Mouse (Mus musculus) cerebellum, adult 18-20 months (tissue): ENCODE measurements around the gene Ubfd1.
"Not testable (repeated sequence)": the region's sequence is repeated elsewhere in the genome, so short reads cannot be mapped to it uniquely, and the experiment has no call there.

Experiments
- DNase-seq, 2 experiments: peaks; one replicate each; pipeline ENCODE4 v3.0.0; 2021

Ubfd1 gene

DNA sequence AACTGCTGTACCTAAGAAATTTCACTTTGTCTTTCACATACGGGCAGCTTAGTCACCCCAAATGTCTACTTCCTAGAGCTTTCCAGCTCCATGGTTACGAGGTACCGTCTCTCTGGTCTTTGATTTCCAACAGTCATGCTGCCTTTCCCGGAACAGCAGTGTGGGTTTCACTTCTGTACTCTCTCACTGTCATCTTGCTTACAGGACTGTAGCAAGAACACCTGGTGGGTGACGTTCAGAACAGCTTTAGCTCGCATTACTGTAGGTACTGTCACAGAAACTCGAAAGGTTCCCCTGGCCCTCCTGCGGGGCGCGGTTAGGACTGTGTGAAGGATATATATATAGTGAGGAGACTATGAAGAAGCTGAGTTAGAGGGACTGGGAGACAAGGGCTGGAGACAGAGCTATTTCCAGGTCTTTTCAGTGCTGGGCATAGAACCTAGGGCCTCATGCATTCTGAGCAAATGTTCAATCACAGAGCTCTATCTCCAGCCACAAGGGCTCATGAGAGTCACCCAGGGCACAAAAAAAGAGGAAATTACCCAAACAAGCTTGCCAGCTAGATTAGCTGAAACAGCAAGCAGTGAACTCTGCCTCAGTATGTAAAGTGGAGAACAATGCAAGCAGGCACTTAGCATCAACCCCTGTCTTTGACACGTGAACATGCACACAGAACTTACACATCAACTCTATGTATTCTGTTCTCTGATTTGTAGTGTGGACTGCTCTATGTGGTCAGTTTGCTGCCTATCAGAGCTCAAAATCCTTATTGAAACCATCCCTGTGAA, 20.4 kb downstream of the Ubfd1 start:
- DNase-seq = no peak

DNA sequence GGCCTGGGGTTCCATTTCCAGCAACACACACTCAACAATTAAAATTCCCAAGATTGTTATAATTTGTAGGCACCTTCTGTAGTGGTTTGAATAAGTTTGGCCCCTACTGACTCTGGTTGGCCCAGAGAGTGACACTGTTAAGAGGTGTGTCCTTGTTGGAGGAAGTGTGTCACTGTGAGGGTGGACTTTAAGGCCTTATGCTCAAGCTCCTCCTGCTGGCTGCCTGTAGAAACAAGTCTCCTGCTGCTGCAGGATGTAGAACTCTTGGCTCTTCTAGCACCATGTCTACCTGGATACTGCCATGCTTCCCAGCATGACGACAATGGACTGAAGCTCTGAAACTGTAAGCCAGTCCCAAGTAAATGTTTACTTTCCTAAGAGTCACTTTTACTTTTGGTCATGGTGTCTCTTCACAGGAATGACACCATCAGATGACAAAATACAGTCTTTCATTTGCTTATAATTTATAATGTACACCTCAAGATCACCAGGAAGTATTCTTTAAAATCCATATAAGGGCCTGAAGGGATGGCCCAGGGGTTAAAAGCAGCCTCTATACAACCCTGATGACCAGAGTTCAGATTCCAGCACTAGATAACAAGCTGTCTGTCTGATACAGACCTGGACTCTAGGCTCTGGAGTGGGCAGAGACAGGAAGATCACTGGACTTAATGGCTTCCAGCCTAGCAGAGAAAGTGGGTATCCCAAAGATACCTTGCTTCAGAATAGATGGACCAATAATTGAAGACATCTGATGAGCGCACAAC, 27.8 kb downstream of the Ubfd1 start:
- no peak for DNase-seq

DNA sequence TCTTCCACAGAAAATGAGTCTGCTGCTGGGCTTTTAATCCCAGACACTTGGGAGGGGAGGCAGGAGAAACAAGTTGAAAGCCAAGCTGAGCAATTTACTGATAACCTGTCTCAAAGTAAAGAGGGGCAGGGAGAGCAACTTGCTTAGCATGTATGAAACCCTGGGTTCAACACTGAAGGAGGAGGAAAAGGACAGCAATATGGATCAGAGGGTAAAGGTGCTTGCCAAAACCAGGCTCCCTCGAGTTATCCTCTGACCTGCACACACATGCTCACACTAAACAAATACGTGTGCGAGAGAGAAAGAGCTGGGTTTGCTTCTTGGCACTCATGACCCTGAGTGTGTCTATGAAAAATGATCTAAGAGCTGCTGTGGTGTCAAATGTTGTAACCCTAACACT, 31.0 kb downstream of the Ubfd1 start:
- DNase-seq = no peak

DNA sequence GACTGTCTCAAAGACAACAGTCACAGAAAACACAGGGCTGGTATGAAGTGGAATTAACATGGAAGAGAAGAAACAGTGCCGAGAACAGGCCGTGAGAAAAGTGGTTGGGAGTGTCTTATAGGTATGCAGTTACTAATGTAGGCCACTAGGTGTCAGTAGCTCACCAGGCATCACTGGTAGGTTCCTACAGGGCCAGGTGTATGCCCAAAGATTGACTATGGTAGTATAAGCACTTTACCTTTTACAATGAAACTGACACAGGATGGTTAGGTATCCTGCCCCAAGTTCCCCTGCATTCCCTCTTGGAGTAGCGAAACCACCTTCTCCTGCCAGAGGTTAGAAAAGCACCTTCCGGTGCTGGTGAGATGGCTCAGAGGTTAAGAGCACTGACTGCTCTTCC, 32.2 kb downstream of the Ubfd1 start:
- peak; percentile 46 to 55 for DNase-seq

DNA sequence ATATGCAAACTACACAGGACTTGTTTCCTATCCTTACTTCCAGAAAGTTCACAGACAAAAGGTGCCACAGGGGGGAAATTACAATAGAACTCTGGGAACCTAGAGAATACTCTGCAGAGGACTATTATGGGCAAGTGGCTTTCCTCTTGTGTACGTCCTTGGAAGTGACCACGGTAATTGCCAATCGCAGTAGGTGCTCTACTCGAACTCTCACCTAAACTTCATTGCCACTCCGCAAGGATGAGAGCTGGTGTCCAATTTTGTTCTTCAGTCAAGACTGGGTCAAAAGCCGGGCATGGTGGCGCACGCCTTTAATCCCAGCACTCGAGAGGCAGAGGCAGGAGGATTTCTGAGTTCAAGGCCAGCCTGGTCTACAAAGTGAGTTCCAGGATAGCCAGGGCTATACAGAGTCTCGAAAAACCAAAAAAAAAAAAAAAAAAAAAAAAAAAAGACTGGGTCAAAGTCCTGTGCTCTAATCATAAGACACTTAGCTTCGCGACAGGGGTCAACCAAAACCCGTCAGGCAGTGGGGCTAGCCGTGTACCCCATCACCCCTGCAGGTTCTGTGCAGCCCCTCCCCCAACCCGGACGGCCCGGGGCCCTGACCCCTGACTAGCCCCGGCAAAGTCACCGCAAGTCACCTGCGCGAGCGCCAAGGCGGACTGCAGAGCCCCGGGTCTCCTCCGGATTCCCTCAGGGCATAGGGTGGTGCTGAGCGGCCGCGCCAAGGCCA, 34.2 kb downstream of the Ubfd1 start:
- not testable (repeated sequence) for DNase-seq

DNA sequence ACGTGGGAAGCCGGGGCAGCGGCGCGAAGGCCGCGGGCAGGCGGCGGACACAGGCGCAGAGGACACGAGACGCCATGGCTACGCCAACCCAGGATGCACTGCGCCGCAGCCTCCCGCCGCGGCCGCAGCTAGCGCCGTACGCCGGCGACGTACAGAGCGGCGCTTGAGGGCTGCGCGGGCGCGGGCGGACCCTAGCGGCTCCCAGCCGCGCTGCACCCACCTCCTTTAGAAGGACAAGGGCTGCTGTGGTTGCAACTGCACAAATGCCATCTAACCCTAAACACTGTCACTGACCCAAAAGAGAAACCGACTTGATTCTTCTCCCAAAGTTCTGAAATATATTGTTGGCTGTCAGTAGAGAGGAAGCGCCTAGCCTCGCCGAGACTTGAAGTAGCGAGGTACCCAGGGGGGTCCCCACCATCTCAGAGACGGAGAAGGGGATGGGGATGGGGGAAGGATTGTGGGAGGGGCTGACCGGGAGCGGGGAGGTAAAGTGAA, 34.8 kb downstream of the Ubfd1 start, which contains the start of gene Ndufab1:
TSS of gene Ndufab1 (minus strand) at position 140 of the 498 bp plus-strand sequence.
- peak; percentile 82 to 95 for DNase-seq

DNA sequence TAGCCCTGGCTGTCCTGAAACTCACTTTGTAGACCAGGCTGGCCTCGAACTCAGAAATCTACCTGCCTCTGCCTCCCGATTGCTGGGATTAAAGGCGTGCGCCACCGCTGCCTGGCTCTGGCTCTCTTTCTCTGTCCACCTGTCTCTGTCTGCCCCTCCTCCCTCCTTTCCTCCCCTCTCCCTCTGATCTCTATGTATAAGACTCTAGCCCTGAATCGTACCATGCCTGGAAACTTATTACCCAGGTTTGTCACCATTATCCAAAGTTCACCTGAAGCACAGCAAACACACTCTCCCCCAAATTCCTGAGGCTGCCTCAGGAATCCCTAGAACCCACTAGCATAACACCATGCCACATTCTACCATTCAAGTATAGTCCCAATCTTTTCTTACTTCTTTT, 41.2 kb downstream of the Ubfd1 start:
- DNase-seq = no peak

DNA sequence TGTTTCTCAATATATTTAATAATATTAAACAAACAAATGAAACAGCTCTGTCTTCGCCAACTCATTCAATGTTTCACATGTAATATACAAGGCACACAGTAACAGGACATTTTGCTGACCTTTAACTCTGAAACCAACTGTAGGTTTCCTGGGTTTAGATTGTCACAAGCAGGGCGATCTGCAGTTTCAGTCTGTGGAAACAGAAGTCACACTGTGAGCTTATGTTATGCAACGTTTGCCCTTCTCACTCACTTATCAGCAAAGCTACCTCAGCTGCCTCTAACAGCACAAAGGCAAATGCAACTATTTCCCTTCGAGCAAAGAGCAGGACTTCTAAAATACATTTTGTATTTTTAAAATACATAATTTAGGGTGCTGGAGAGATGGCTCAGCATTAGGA, 56.5 kb downstream of the Ubfd1 start:
- DNase-seq = no peak

DNA sequence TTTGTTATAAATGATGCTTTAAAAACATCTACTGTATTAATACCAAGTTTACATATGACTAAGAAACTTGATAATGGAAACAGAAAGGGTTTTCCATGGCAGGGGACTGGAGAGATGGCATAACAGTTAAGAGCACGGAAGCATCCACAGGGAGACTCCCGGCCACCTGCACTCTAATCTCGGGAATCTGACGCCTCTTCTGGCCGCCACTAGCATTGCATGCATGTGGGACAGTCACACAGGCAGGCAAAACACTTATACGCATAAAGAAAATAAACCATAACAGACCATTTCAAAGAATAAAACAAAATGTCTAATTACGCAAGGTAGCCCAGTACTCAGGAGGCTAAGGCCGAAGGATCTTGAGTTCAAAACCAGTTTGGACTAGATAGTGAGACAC, 58.7 kb downstream of the Ubfd1 start:
- DNase-seq = no peak

DNA sequence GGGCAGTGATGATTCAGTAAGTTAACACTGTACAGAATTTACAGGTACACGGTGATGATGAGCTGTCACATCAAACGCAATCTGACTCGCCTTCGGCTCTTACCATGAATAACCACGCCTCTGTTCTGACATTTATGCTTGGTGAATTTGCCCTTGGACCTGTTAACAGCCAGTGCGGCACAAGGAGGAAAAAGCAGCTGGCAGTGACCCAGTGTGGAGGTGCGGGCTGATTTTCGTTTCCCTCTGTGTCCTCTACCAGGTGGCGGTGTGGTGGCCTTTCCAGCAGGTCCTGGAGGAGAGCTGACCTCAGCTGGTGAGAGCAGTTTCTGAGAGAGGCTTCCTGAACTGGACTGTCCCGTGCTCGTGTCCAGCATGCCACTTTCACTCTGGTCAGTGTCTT, 60.0 kb downstream of the Ubfd1 start:
- no peak for DNase-seq
